8 mouse cellular contexts compared by ENCODE assay signal in genomic region chr5:124327510-124328364, GRCm38 (mm10). TPM values are rescaled to one million over a fixed set of nuclear protein-coding genes. Genes with fewer than 3 reads are reported as not detected.
DNase-seq lines count a peak whose midpoint lies in the region; ATAC-seq and TF ChIP-seq lines count a peak whose summit lies in the region.

Gene Mphosph9, minus strand, starts transcription at chr5:124327972.
Gene 2810006K23Rik, plus strand, starts transcription at chr5:124328089.

- peak within 1 kb of the TSS; percentile 89 for H3K4me2 ChIP-seq in forebrain, embryonic 12.5 days
- peak within 1 kb of the TSS; percentile 81 for H3K4me2 ChIP-seq in heart, postnatal 0 days (ENCODE audit: low read depth, low read length)
- H3K4me2 ChIP-seq in liver, embryonic 16.5 days (ENCODE audit: low read depth, low read length), result peak within 1 kb of the TSS; percentile 97
- peak within 1 kb of the TSS; percentile 91 for H3K4me2 ChIP-seq in neural tube, embryonic 13.5 days

- peaks cover 31% of the 10 kb centered on the region for H3K4me1 ChIP-seq in E14TG2a.4 (replicated peaks; ENCODE audit: low read depth, low read length)
- peaks cover 19% of the 10 kb centered on the region for H3K4me1 ChIP-seq in forebrain, embryonic 12.5 days
- peaks cover 13% of the 10 kb centered on the region for H3K4me1 ChIP-seq in heart, postnatal 0 days (ENCODE audit: control insufficient read depth, insufficient read depth)
- H3K4me1 ChIP-seq in liver, embryonic 16.5 days (ENCODE audit: control insufficient read depth, low read depth, low read length), result peaks cover 20% of the 10 kb centered on the region
- H3K4me1 ChIP-seq in neural tube, embryonic 13.5 days (replicated peaks), result peaks cover 34% of the 10 kb centered on the region
- peaks cover 10% of the 10 kb centered on the region for H3K4me1 ChIP-seq in testis, adult 2 months (ENCODE audit: control insufficient read depth, insufficient read depth, low read length)

- H3K27ac ChIP-seq in forebrain, embryonic 12.5 days, result peak within 1 kb of the TSS; percentile 98
- peak within 1 kb of the TSS; percentile 97 for H3K27ac ChIP-seq in heart, postnatal 0 days (ENCODE audit: low read depth)
- peak within 1 kb of the TSS; percentile 96 for H3K27ac ChIP-seq in liver, embryonic 16.5 days (ENCODE audit: low read length)
- peak within 1 kb of the TSS; percentile 98 for H3K27ac ChIP-seq in neural tube, embryonic 13.5 days (replicated peaks)
- H3K27ac ChIP-seq in testis, adult 2 months (ENCODE audit: control insufficient read depth, insufficient read depth, low read depth, low read length), result peak within 1 kb of the TSS; percentile 99

- peak within 1 kb of the TSS; percentile 94 for H3K4me3 ChIP-seq in E14TG2a.4 (replicated peaks; ENCODE audit: low read length)
- H3K4me3 ChIP-seq in forebrain, embryonic 12.5 days (replicated peaks), result peak within 1 kb of the TSS; percentile 66
- peak within 1 kb of the TSS; percentile 82 for H3K4me3 ChIP-seq in heart, postnatal 0 days (ENCODE audit: low read depth, low read length)
- peak within 1 kb of the TSS; percentile 84 for H3K4me3 ChIP-seq in liver, embryonic 16.5 days (ENCODE audit: low read depth, low read length)
- H3K4me3 ChIP-seq in neural tube, embryonic 13.5 days, result peak within 1 kb of the TSS; percentile 67
- peak within 1 kb of the TSS; percentile 99 for H3K4me3 ChIP-seq in testis, adult 2 months (ENCODE audit: control insufficient read depth, low read depth, low read length)

- peak; percentile 98 for ATAC-seq in forebrain, embryonic 12.5 days (ENCODE audit: low FRiP score)
- ATAC-seq in heart, postnatal 0 days (ENCODE audit: insufficient read depth, low read depth), result peak; percentile 97
- peak; percentile 96 for ATAC-seq in liver, embryonic 16.5 days (ENCODE audit: low read depth)
- peak; percentile 98 for ATAC-seq in neural tube, embryonic 13.5 days (ENCODE audit: low read depth)

- peak; percentile 99 for TF ChIP-seq POLR2A in testis, adult 2 months (IDR thresholded peaks at IDR 0.05; ENCODE audit: control insufficient read depth, low read depth, low read length)

- peak; percentile 100 for DNase-seq in c-Kit-positive CD71-positive TER-119-positive erythroid progenitor cells, embryonic 14.5 days (ENCODE audit: low spot score)
- DNase-seq in heart, postnatal 0 days (ENCODE audit: low spot score), result peak; percentile 99
- peak; percentile 100 for DNase-seq in kidney, postnatal 4 days

- WGBS in forebrain, embryonic 12.5 days, result under 1% methylated on average over 72 of the region's 72 CpGs
- under 1% methylated on average over 71 of the region's 72 CpGs for WGBS in heart, postnatal 0 days
- under 1% methylated on average over 72 of the region's 72 CpGs for WGBS in liver, embryonic 16.5 days (ENCODE audit: insufficient replicate concordance)
- WGBS in neural tube, embryonic 13.5 days, result under 1% methylated on average over 72 of the region's 72 CpGs

- TF ChIP-seq EP300 in heart, postnatal 0 days (IDR thresholded peaks at IDR 0.05; ENCODE audit: low read depth), result peak; percentile 44; the same call in 1 of the 2 replicates

- peak within 1 kb of the TSS; percentile 81 for H3K9ac ChIP-seq in forebrain, embryonic 12.5 days
- peak within 1 kb of the TSS; percentile 70 for H3K9ac ChIP-seq in heart, postnatal 0 days (replicated peaks; ENCODE audit: low read depth, low read length)
- peak within 1 kb of the TSS; percentile 89 for H3K9ac ChIP-seq in liver, embryonic 16.5 days (ENCODE audit: low read depth, low read length)
- H3K9ac ChIP-seq in neural tube, embryonic 13.5 days, result peak within 1 kb of the TSS; percentile 91

- TF ChIP-seq CTCF in E14TG2a.4 (conservative IDR thresholded peaks at IDR 0.05; ENCODE audit: low read length), result no peak
- TF ChIP-seq CTCF in heart, postnatal 0 days (IDR thresholded peaks at IDR 0.05; ENCODE audit: low read depth), result no peak
- no peak for TF ChIP-seq CTCF in testis, adult 2 months (IDR thresholded peaks at IDR 0.05; ENCODE audit: control insufficient read depth, insufficient read depth, insufficient replicate concordance, low read depth, low read length)

- H3K36me3 ChIP-seq in E14TG2a.4 (ENCODE audit: insufficient read depth, low read length), result peaks cover 32% of the 10 kb centered on the region
- H3K36me3 ChIP-seq in forebrain, embryonic 12.5 days (replicated peaks), result peaks cover 17% of the 10 kb centered on the region
- H3K36me3 ChIP-seq in heart, postnatal 0 days (replicated peaks; ENCODE audit: control insufficient read depth, insufficient read depth, low read length), result peaks cover 6% of the 10 kb centered on the region; the same call in 1 of the 2 replicates
- no peaks in the 10 kb centered on the region for H3K36me3 ChIP-seq in liver, embryonic 16.5 days (ENCODE audit: control insufficient read depth, insufficient read depth)
- peaks cover 19% of the 10 kb centered on the region for H3K36me3 ChIP-seq in neural tube, embryonic 13.5 days
- peaks cover 2% of the 10 kb centered on the region; the same call in 1 of the 2 replicates for H3K36me3 ChIP-seq in testis, adult 2 months (ENCODE audit: control insufficient read depth, insufficient read depth, low read length)

- H3K9me3 ChIP-seq in E14TG2a.4 (ENCODE audit: low read length), result no peaks in the 10 kb centered on the region
- H3K9me3 ChIP-seq in forebrain, embryonic 12.5 days, result no peaks in the 10 kb centered on the region
- H3K9me3 ChIP-seq in heart, postnatal 0 days (replicated peaks; ENCODE audit: control insufficient read depth, low read length), result no peaks in the 10 kb centered on the region
- H3K9me3 ChIP-seq in liver, embryonic 16.5 days (replicated peaks; ENCODE audit: control insufficient read depth, low read length), result no peaks in the 10 kb centered on the region
- H3K9me3 ChIP-seq in neural tube, embryonic 13.5 days, result no peaks in the 10 kb centered on the region

- H3K27me3 ChIP-seq in E14TG2a.4 (ENCODE audit: insufficient read depth, low read length), result no peaks in the 10 kb centered on the region
- H3K27me3 ChIP-seq in forebrain, embryonic 12.5 days, result no peaks in the 10 kb centered on the region
- H3K27me3 ChIP-seq in heart, postnatal 0 days (ENCODE audit: control insufficient read depth, insufficient read depth, low read length), result no peaks in the 10 kb centered on the region
- no peaks in the 10 kb centered on the region for H3K27me3 ChIP-seq in liver, embryonic 16.5 days (ENCODE audit: control insufficient read depth, insufficient read depth, low read depth, low read length)
- H3K27me3 ChIP-seq in neural tube, embryonic 13.5 days, result no peaks in the 10 kb centered on the region
- H3K27me3 ChIP-seq in testis, adult 2 months (ENCODE audit: control insufficient read depth, insufficient read depth, low read length), result no peaks in the 10 kb centered on the region

RNA-seq across cellular contexts. Expression of gene Mphosph9, which starts in this region (rescaled TPM):
- polyA plus RNA-seq in forebrain, embryonic 12.5 days (2016; fragmentation: Nextera tagmentation; extraction: Ambion mirVana), result 24.4 and 24.7 TPM in 2 replicates
- 10.5 and 12.2 TPM in 2 replicates for total RNA-seq in heart, postnatal 0 days (2014; rRNA removed; ENCODE audit: low replicate concordance)
- polyA plus RNA-seq in heart, postnatal 0 days (2015; fragmentation: Nextera tagmentation; extraction: Ambion mirVana), result 4.4 and 5.3 TPM in 2 replicates
- 4.1 and 4.2 TPM in 2 replicates for polyA plus RNA-seq in liver, embryonic 16.5 days (2015; fragmentation: Nextera tagmentation; extraction: Ambion mirVana)
- polyA plus RNA-seq in neural tube, embryonic 13.5 days (2015; fragmentation: Nextera tagmentation; extraction: Ambion mirVana), result 13.5 and 14.5 TPM in 2 replicates
- 29.0 and 30.7 TPM in 2 replicates for polyA plus RNA-seq in testis, adult 2 months (2012; rRNA removed)

RNA-seq across cellular contexts. Expression of gene 2810006K23Rik, which starts in this region (rescaled TPM):
- polyA plus RNA-seq in forebrain, embryonic 12.5 days (2016; fragmentation: Nextera tagmentation; extraction: Ambion mirVana), result 19.2 and 23.0 TPM in 2 replicates
- total RNA-seq in heart, postnatal 0 days (2014; rRNA removed; ENCODE audit: low replicate concordance), result 13.2 and 20.0 TPM in 2 replicates
- 12.4 and 14.9 TPM in 2 replicates for polyA plus RNA-seq in heart, postnatal 0 days (2015; fragmentation: Nextera tagmentation; extraction: Ambion mirVana)
- polyA plus RNA-seq in liver, embryonic 16.5 days (2015; fragmentation: Nextera tagmentation; extraction: Ambion mirVana), result 5.7 and 5.9 TPM in 2 replicates
- polyA plus RNA-seq in neural tube, embryonic 13.5 days (2015; fragmentation: Nextera tagmentation; extraction: Ambion mirVana), result 16.0 and 17.0 TPM in 2 replicates
- polyA plus RNA-seq in testis, adult 2 months (2012; rRNA removed), result 3.9 and 4.8 TPM in 2 replicates

Comparison
In these comparisons a context has a peak if more than half of its experiments do, and no peak if none do; other contexts are left out.
1. Peak in every context shown above with its lines: DNase-seq, ATAC-seq, H3K4me3 ChIP-seq and H3K27ac ChIP-seq.